Mouse (Mus musculus) small intestine, adult 2 months (tissue): ENCODE data around the gene Gak.

Experiments
- CTCF ChIP-seq: fragments of 200-500 bp; IDR thresholded peaks from 2 replicates; pipeline ENCODE4 v1.5.1; 2012; ENCODE audit warnings: low read depth, mild to moderate bottlenecking, control low read depth, inconsistent platforms, low read length, moderate library complexity, mixed read lengths; ENCODE audit not compliant: insufficient replicate concordance, insufficient read length; ENCODE audit errors: extremely low read depth
- POLR2A ChIP-seq: fragments of 200-500 bp; IDR thresholded peaks from 2 replicates; pipeline ENCODE4 v1.6.1; 2012; ENCODE audit warnings: low read depth, mild to moderate bottlenecking, control low read depth, inconsistent platforms, low read length, moderate library complexity

GRCm38 (mm10) chr5:108671757-108672156 lies 42.2 kb upstream of the Gak start:
- TF ChIP-seq POLR2A (no peak), CTCF (no peak)
